Mouse (Mus musculus) layer of hippocampus, adult 8-10 months (tissue): ENCODE data around the gene Usp16. TPM values are rescaled to one million over a fixed set of nuclear protein-coding genes. Genes with fewer than 3 reads are reported as not detected.
A peak's percentile ranks its signal among the peaks of the same experiment; 100 is the strongest.

Experiments used
- DNase-seq, 2 experiments: peaks; one replicate each; pipeline ENCODE4 v3.0.0; 2022; ENCODE audit warnings: low spot score in 2 of 2
- total RNA-seq, 4 experiments: library from RNA; stranded (reverse); gene quantifications; 2 replicates each; pipeline ENCODE4 v1.2.4; 2022

The Usp16 gene
- 10 to 100 TPM; 43.4 to 53.5 (median 48.7) TPM for total RNA-seq

DNA sequence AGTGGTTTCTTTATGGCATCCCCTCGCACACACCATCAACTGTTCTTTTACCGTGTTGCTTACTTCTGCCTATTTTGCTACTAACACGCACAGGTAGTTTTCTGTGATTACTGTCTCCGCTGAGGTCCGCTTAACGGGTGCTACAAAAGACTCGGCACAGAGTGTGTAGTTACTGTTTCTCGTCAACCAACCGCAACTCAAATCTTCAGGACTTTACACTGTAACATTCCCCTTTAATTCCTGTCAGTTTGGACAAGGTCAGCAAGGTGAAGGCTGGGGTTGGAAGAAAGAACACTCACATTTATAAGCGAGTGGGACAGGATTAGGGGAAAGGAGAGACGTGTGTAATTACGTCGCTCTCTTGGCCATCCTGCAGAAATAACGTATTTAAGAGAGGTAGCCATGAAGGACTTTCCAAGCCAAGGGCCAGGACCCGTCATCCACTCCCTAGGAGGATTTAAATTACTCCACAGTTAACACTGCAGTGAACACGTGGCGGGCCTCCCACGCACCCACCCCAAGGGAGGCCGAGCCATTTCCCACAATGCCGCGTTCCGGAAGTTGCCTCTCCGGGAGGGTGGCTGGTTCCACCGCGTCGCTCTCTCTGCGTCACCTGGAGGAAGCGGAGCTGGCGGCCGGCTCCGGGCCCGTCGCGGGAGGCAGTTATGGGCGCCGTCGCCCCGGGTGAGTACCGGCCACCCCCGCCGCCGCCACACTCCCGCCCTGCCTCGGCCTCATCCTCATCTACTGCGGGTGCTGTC, at the start of gene Usp16:
TSS of gene Usp16 (plus strand) at position 285 of the 761 bp plus-strand sequence.
- DNase-seq: peak; percentile 88 to 89

DNA sequence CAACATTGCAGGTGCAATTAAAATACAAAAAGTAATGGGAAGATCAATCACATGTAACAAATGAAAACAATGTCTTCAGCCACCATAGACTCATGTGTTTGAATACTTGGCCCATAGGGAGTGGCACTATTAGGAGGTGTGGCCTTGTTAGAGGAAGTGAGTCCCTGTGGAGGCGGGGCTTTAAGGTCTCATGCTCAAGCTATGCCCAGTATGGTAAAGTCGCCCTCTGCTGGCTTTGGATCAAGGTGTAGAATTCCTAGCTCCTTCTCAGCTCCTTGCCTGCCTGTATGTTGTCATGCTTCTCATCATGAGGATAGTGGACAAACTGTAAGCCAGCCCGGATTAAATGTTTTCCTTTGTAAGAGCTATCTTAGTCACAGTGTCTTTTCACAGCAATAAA, 49.5 kb upstream of the Usp16 start:
- no peak for DNase-seq

DNA sequence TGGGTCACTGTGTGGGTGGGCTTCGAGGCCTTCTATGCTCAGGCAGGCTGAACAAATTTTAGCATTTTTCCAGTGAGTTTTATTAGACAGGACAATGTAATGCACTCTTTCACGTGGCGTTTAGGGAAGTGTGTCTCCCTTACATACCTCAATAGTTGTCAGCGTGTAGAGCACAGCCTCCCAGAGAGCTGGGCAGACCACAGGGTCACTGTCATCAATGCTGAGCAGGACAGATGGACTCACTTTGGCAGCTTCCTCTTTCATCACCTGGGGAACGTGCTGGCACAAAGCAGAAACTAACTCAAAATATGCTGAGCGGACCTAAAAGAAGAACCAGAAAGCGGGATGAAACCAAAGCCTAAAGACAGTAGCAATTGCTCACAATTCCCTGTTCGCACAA, 33.8 kb upstream of the Usp16 start:
- DNase-seq: no peak

DNA sequence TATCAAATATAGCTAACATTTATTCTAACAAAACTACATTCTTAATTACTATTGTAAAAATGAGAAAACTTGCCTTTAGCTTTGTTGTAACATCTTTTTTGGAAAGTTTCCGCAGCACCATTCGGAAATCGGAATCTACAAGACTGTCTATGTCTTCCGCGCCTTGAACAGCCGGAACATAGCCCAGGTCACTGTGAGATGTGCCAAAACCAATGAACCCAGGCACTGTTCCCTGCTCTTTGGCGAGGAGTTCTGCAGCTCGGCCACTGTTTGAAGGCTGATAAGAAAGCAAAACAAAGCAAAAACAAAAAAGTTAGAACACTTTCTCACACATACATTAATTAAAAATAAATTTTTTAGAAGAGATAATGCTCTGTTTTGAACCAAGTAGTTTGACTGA, 27.0 kb upstream of the Usp16 start:
- no peak for DNase-seq

DNA sequence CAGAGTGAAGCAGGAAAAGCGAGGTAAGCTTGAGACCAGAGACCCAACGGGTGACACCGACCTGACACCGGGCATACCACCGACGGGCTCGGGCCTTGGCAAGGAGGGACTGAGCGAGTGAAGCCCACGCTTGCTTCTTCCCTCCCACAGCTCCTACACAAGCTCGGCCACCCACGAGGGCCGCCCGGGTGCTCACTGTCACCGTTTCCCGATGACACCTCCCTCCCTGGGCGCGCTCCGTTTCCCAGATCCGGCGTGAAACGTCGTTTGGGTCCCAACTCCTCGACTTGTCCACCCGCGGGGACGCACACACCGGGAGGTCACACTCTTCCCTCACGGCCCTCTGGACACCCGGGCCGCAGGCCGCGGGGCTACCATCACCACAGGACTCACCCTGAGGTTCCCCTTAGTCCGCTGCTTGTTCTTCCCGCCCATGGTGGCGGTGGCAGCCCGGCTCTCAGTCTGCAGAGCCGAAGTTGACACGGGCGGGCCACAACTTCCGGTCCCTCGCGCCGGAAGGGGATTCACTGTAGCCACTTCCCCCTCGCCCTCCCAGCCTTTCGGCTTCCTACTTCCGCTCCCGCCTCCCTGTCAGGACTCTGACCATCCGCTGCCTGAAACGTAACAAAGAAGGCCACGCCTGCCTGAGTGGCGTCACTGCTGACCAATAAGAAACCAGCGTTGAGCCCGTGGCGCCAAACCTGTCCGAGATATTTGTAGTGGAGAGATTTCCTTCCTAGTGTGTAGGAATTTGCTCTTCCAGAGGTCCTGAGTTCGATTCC, 22.3 kb upstream of the Usp16 start, which contains the start of gene Ltn1:
TSS of gene Ltn1 (minus strand) at position 580 of the 782 bp plus-strand sequence.
- DNase-seq: peak; percentile 98 to 99

DNA sequence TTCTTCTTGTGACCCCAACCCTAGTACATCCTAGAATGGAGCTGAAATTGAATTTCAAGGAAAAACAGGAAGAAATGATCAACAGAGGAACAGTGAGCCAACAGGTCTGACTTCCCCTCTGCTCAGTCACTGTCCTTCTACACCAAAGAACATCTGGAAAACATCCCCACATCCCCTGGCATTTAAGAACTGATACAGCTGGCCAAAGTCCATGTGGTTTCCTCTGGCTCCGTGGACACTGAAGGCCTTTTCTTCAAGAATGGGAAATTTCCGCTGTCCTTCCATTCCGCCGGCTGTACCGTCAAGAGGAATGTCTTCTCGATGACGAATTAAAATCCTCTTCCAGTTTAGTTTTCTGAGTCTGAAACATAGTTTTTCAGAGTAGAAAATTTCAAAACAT, 20.2 kb upstream of the Usp16 start:
- no peak for DNase-seq

DNA sequence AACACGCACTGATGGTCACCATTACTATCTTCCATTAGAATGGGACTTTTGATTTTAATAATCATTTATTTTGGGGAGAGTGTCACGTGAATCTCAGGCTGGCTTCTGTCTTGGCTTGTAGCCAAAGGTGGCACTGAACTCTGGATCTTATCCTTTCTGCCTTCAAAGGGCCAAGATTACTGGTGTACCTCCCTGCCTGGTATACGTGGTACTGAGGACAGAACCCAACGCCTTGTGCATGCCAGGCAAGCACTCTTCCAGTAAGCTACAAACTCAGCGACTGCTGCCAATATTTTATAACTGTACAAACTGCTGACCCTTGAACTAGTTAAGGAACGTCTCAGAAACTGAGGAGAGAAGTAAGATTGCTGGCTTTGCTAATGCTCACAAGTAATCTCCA, 19.6 kb upstream of the Usp16 start:
- DNase-seq: no peak

DNA sequence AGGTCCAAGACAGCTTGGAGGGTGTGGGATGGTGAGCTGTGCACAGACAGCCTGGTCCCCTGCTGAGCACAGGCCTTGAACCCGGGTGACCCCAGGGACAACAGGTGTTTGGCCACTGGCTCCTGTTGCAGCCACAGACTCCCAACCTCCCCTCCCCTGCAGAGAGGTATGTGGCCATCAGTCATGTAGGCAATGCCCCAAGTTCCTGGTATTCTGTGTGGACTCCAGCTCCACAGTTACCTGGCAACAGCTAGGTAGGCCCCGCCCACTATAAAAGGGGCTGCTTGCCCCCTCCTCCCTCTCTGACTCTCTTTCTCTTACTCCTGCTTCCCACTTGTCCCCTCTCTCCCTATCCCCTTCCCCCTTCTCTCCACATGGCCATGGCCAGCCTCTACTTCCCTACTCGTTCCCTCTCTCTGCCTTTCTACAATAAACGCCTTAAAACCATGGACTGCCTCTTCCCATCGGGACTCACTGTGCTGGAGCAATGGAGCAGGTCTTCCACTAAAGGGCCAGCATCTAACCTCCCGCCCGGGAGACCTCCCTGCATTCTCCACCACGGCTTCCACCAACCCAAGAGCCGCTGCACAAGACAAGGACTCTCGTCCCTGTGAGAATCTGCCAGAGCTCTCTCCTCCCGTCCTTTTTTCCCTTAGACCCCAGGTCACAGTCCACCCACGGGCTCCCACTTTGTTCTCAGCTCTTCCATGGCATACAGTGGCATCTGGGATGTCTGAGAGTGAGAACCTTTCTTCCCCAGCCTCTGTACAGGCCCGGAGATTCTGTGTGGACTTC, 18.9 kb upstream of the Usp16 start:
- no peak for DNase-seq

DNA sequence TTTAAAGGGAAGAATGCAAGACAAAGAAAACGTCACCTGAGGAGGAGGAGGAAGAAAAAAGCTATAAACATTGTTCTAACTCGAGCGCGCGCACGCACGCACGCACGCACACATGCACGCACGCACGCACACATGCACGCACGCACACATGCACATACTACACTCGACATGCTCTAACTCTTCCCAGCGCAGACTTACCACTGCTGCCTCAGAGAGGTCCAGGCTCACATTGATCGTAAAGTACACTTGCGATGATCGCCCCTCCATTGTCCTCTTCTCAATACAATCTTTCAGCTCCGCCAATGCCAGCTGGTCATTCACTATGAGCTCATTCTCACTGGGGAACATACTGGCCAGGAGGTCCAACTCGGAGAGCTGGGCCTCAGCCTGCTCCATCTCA, 17.4 kb upstream of the Usp16 start:
- no peak for DNase-seq

DNA sequence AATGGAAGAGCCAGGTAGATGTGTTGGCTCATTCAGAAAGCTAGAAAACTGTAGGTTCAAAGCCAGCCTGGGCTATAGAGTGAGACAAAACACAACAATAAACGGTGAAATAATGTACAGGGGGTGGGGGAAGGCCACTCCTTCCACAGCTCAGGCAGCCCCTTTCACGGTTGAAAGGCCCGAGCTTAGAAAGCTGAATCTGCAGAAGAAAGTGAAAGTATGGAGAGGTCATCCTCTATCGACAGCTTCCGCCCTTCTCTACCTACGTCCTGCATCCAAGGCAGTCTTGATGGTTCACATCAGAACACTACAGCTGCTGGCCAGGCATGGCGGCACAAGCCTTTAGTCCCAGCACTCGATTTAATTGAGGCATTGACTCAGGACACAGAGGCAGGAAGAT, 15.8 kb upstream of the Usp16 start:
- DNase-seq: no peak

DNA sequence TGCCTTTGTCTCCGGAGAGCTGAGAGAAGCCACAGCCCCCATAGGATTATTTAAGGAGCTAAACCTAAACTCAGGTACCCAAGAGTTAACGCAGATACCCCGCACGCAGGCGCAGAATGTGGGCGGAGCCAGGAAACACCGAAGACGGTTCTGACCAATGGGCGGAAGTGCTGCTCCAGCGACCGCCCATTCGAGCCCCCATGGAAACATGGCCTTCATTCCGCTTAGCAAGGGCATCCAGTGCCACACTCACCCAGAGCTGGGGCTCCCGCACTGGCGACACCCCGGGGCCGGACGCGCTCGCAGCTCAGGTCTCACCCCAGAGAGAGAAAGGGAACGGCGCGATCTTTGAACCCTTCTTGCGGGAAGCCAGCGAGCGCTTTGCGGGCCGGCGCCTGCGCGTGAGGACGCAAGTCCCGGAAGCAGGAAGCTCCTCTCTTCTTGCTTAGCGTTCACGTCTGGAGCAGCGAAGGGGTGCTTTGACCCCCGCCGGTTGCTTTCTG, 14.3 kb upstream of the Usp16 start, which contains the start of gene Rwdd2b:
TSS of gene Rwdd2b (minus strand) at position 390 of the 503 bp plus-strand sequence.
- peak; percentile 88 to 91 for DNase-seq

DNA sequence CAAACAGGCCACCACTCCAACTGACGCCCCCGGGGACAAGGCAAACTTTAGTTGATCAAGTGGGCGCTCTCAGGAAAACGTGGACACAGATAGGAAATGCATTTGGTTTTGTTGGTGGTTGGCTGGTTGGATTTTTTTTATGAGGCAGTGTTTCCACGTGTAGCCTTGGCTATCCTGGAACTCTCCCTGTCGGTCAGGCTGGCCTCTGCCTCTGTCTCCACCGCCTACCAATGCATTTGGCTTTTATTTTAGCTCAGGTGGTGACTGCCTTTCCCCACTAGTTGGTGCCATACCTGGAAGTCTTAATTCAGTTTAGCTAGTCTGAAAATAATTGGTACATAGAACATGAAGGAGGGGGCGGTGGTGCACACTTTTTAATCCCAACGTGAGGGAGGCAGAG, 13.4 kb upstream of the Usp16 start:
- DNase-seq: no peak

DNA sequence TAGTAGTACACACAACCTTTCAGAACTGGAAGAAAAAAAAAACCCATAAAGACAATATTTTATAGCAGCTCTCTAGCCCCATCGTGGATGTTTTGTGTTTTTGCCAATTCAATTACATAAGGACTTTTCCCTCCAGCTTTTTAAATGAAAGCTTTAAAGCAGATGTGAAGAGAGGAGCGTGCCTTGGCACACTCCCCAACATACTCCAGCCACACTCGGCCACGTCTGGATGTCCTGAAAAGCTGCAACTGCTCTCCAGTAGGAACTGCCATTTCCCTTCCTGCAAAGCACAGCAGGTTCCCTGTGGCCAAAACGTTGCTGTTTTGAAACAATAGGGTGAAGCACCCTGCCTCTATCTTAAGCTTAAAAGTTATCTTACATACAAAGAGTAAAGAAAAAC, 12.2 kb upstream of the Usp16 start:
- DNase-seq: no peak

DNA sequence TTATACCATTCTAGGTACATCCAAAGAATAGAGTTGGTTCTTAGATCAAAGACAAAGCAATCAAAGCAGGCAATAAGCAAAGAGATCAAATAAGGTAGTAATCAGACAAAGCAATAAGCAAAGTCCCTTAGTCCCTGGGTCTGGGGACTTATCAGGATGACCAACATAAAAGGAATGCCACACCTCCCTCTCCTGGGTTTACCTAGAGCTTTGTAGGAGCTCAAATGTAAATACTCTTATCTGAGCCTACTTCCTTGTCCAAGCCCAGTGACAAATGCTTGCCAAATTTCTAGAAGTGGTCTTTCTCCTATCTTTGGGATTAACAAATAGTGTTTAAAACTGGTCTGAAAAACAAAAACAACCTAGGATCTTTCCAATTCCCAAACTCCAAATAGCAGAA, 11.3 kb upstream of the Usp16 start:
- no peak for DNase-seq

DNA sequence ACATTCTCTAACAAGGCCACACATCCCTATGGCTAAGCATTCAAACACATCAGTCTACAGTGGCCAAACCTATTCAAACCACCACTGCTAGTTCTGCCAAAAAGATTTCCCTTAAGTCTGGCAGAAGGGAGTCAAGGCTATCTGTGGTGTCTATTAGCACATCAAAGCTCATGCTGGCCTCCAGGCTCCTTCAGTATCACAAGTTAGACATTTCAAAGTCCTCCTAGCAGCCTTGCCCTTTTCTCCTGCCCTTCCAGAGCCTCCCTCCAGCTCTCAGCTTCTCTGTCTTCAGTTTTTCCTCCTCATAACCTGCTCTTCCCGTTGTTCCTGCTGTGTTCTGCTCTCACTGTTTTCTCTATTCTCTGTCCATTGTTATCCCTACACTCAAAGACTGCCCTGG, 10.4 kb upstream of the Usp16 start:
- no peak for DNase-seq

DNA sequence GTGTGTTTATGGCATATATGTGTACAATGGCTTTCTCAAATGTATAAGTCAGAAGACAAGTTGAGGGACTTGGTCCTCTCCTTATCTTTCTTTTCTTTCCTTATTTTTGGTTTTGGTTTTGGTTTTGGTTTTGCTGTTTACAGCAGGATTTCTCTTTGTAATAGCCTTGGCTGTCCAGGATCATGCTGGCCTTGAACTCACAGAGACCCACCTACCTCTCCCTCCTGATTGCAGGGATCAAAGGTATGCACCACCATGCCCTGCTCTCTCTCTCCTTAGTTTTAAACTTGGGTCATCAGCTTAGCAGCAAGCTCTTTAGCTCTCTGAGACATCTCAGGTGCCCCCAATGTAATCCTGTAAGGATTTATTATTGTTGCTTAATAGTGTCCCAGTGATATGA, 9.4 kb upstream of the Usp16 start:
- DNase-seq: no peak

DNA sequence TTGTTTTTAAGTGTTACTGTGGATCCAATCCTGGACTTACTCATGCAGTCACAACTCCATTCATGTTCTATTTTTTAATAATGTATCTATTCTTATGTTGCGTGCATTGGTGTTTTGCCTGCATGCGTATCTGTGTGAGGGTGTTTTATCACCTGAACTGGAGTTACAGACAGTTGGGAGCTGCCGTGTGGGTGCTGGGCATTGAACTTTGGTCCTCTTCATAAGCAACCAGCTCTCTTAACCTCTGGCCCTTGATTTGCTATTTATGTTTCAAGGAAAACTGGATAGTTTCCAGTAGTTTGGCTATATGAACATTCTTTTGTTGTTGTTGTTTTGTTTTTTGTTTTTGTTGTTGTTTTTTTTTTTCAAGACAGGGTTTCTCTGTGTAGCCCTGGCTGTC, 9.0 kb upstream of the Usp16 start:
- DNase-seq: no peak

DNA sequence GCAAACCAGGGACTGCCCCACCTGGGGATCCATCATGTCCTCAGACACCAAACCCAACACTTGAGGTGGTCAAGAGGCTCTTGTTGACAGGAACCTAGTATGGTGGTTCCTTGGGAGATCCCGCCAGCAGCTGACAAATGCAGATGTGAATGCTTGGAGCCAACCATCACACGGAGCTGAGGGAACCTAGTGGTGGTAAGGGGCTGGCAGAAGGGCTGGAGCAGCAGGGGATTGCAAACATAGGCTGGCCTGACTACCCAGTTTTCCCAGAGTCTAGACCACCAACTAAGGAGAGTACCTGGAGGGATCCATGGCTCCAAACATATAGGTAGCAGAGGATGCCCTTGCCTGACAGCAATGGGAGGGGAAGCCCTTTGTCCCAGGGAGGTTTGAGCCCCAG, 1.3 kb upstream of the Usp16 start:
- no peak for DNase-seq

DNA sequence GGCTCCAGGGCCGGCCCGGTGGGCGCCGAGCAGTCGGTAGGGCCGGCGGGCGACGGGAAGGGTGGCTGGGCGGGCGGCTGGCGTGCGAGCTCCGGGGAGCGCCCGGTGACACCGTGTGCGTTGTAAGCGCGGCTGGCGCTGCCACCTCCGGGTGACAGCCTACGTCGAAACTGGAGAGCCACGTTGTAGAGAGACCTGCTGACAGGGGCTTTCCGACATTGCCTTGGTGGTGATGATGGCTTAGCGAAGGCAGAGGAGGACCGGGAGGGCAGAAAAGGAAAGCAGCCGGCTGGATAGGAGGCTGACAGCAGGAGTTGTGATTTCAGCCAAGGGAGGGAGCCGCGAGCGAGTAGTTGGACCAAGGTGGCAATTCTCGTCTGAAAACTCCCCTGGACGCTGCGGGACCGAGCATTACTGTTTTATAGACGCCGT, 693 bp downstream of the Usp16 start:
- no peak for DNase-seq

DNA sequence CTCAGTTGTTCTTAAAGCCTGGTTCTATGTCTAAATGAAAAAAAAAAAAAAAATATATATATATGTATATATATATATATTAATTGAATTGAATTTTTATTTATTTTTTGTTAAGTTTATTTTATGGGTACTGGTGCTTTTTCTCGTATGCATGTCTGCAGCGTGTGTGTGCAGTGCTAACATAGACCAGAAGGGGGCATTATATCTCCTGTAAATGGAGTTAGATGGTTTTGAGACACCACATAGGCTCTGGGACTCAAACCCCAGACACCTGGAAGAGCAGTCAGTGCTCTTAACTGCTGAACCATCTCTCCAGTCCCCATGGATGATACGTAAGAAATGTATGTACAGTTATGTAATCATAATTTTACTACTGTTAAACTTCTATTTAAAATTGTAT, 4.2 kb downstream of the Usp16 start:
- DNase-seq: no peak

DNA sequence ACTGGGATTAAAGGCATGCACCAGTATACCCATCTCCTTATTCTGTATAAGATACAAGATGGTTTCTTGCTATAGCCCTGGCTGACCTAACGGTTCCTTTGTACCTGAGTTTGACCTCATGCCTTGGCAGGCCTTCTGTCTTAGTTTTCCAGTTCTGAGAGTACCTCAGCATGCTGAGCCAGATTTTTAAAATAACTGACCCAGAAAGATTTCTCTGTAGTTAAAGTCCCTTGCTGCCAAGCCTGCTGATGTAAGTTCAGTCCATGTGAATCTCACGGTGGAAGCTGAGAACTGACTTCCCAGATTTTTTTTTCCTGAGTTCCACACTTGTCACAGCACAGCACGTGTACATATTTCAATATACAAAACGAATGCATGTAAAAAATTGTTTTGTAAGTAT, 16.1 kb downstream of the Usp16 start:
- DNase-seq: no peak

DNA sequence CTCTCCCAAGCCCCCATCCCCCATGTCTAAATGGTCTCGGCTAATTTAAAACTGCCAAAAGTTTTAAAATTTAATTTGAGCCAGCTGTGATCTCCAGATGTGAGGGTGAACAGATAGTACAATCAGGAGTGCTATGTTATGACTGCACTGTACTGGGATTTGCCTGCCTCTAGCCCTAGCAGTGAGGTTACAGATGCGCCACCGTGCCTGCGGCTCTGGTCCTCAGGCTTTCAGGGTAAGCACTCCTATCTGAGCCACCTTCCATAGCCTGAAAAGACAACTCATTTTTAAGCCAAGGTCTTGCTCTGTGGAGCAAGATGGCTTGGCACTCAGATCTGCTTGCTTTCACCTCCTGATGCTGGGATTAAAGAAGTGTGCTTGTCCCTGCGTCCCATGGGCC, 29.9 kb downstream of the Usp16 start:
- no peak for DNase-seq
